Mouse (Mus musculus) kidney, postnatal 4 days (tissue): Measurements from ENCODE around the gene Deaf1.
"Not testable (repeated sequence)": the region's sequence is repeated elsewhere in the genome, so short reads cannot be mapped to it uniquely, and the experiment has no call there.

ENCODE experiments used
- DNase-seq, 2 experiments: peaks; one replicate each; pipeline ENCODE4 v3.0.0; 2021; ENCODE audit warnings: mixed read lengths in 2 of 2

Gene Deaf1

DNA sequence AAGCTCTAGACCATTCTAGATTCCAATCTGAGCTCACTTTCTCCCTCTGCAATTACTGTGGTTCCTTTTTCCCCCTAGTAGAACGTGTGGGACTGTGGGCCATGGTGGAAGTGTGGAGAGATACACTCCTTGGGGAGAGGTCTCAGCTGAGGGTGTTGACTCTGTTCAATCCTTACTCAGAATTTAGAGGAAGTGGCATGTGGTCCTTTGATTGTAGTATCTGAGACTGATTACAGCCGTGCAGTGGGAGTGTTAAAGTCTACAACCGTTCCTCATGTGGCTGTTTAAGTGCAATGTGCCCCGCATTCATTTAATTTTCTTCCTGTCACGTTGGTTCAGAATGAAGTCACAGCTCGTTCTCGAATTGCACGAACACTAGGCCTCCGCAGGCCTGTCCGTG, 71.3 kb downstream of the Deaf1 start:
- DNase-seq, result no peak

DNA sequence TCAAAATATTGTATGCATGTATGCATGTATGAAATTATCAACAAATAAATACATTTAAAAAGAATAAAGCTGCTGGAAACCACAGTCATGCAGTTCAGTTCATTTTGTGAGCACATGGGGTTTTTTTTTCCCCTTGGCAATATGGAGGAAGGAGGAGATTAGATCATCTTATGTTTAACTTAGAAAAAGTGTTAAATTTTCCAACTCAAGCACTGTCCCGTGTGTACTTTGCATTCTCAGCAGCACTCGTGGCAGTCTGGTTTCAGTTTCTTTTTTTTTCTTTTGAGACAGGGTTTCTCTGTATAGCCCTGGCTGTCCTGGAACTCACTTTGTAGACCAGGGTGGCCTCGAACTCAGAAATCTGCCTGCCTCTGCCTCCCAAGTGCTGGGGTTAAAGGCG, 77.0 kb downstream of the Deaf1 start:
- not testable (repeated sequence) for DNase-seq
